Mouse (Mus musculus) intestine, embryonic 16.5 days (tissue): ENCODE data around the gene Wnt11. TPM values are rescaled to one million over a fixed set of nuclear protein-coding genes. Genes with fewer than 3 reads are reported as not detected.

Experiments
- ATAC-seq: fragments of 200-750 bp; cut with Nextera tagmentation; 2 replicates; pipeline ENCODE4 v1.8.0; 2017; ENCODE audit warnings: moderate TSS enrichment, moderate library complexity
- H3K27ac ChIP-seq: fragments of 300-500 bp; sonication (generic); 2 replicates; pipeline ENCODE4 v1.5.1; 2014; ENCODE audit warnings: mild to moderate bottlenecking, low read length
- H3K27me3 ChIP-seq: fragments of 300-500 bp; sonication (generic); replicated peaks from 2 replicates; pipeline ENCODE4 v1.6.1; 2014; ENCODE audit warnings: low read length, control low read depth, mixed read lengths; ENCODE audit not compliant: control insufficient read depth, insufficient read depth
- H3K36me3 ChIP-seq: fragments of 300-500 bp; sonication (generic); 2 replicates; pipeline ENCODE4 v1.6.1; 2014; ENCODE audit warnings: low read length, control low read depth; ENCODE audit not compliant: control insufficient read depth, insufficient read depth
- H3K4me1 ChIP-seq: fragments of 300-500 bp; sonication (generic); 2 replicates; pipeline ENCODE4 v1.6.1; 2014; ENCODE audit warnings: low read length, control low read depth, mixed read lengths; ENCODE audit not compliant: control insufficient read depth, insufficient read depth
- H3K4me2 ChIP-seq: fragments of 300-500 bp; sonication (generic); 2 replicates; pipeline ENCODE4 v1.6.1; 2014; ENCODE audit warnings: low read depth, low read length, control low read depth
- H3K4me3 ChIP-seq: fragments of 300-500 bp; sonication (generic); 2 replicates; pipeline ENCODE4 v1.5.1; 2014; ENCODE audit warnings: mild to moderate bottlenecking, low read length
- H3K9ac ChIP-seq: fragments of 300-500 bp; sonication (generic); 2 replicates; pipeline ENCODE4 v1.6.1; 2014; ENCODE audit warnings: low read depth, low read length
- H3K9me3 ChIP-seq: fragments of 300-500 bp; sonication (generic); 2 replicates; pipeline ENCODE4 v1.6.1; 2016; ENCODE audit warnings: low read length, control low read depth; ENCODE audit not compliant: control insufficient read depth
- WGBS: fragments of 180-500 bp; shearing (Covaris S2); extraction: QIAGEN DNeasy Blood & Tissue Kit; methylation state at CpG from one replicate; pipeline ENCODE4 v1.1.7; 2014; 5-methylcytosine and 5-hydroxymethylcytosine counted together
- polyA plus RNA-seq: library from polyadenylated mRNA; unstranded; fragments of >200 nt; fragmentation: Nextera tagmentation; extraction: Ambion mirVana; gene quantifications from 2 replicates; pipeline ENCODE4 v1.2.1, GENCODE M21; 2015

The Wnt11 gene
- polyA plus RNA-seq, 1 experiment from 2014 or later, result 1.8 TPM

DNA sequence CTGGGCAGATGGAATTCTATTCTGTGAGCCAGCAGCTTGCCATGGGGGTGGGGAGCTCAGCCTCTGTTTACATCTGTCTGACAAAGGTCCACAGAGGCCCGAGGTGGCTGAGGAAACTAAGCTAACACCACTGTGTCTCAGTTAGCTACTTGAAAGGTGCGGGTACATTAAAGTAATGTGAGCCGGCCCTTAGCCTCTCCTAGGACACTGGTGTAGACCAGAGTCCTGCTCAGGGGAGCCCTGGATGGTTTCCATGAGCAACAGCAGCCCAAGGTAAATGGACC is 36.8 kb upstream of the Wnt11 start:
- Histone ChIP-seq H3K27ac (no peak overlapping the region), H3K4me2 (no peak overlapping the region), H3K9me3 (no peaks in the 10 kb centered on the region), H3K4me1 (no peaks in the 10 kb centered on the region), H3K36me3 (no peaks in the 10 kb centered on the region), H3K27me3 (no peaks in the 10 kb centered on the region), H3K4me3 (no peak overlapping the region), H3K9ac (no peak overlapping the region)
- no peak for ATAC-seq
- WGBS, result 35% methylated on average over 3 of the region's 3 CpGs

DNA sequence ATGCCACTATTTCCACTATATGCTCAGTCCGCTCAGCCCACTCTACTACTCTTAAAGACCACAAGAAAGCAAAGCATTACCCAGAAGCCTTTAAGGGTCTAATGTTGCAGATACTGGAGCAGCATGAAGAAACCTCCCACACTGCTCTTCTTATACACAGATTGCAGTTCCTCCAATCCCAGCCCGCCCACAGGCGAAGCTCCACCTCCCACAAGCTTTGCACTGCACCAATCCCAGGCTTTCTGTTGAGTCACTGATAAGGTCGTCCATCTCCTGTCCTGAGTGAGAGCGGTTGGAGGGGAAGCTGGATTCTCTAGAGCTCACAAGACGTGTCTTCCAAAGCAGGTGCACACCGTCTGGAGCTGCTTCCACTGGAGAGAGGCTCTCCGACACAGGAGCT is 34.5 kb upstream of the Wnt11 start:
- no peaks in the 10 kb centered on the region; the same call in 1 of the 2 replicates for H3K4me1 ChIP-seq
- no peak overlapping the region for H3K4me3 ChIP-seq
- H3K4me2 ChIP-seq, result no peak overlapping the region
- H3K9me3 ChIP-seq, result no peaks in the 10 kb centered on the region
- H3K9ac ChIP-seq, result no peak overlapping the region
- ATAC-seq, result no peak
- no peaks in the 10 kb centered on the region for H3K36me3 ChIP-seq
- H3K27ac ChIP-seq, result no peak overlapping the region
- no peaks in the 10 kb centered on the region for H3K27me3 ChIP-seq
- WGBS, result 59% methylated on average over 8 of the region's 8 CpGs

DNA sequence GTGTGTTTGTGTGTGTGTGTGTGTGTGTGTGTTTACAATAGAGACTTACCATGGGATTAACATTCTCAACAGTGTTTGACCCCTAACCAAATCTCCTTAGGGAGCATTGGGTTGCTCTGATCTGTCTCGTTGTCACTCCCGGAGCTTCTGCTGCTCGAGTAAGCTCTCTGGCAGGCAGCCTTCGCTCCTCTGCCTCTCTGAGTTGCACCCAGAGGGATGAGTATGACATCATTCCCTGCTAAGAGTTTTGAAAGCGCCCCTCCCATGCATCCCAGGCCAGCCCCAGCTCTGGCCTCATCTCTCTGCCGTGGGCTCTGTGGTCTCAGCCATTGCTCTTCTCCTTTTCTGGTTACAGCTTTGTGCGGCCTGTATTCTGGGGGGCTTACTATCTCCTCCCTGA is 33.8 kb upstream of the Wnt11 start:
- Histone ChIP-seq H3K4me3 (no peak overlapping the region), H3K36me3 (no peaks in the 10 kb centered on the region), H3K9ac (no peak overlapping the region), H3K27me3 (no peaks in the 10 kb centered on the region), H3K9me3 (no peaks in the 10 kb centered on the region), H3K4me1 (no peaks in the 10 kb centered on the region; the same call in 1 of the 2 replicates), H3K4me2 (no peak overlapping the region), H3K27ac (peak overlapping the region; percentile 3; the same call in 1 of the 2 replicates)
- ATAC-seq, result peak; percentile 65
- 46% methylated on average over 7 of the region's 7 CpGs for whole genome bisulfite sequencing

DNA sequence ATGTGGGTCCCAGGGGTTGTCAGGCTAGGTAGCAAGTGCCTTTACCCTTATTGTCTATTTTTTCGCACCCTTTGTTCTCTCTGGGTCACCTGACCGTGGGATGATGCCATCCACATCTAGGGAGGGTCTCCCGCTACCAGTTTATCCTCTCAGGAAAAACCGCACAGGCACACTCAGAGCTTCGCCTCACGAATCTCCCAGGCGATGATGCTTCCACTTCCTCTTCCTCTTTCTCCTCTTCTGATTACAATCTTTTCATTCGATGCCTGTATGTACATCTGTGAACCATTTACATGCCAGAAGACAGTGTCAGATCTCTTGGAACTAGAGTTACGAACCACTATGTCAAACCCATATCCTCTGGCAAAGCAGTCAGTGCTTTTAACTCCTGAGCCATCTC is 31.7 kb upstream of the Wnt11 start:
- ATAC-seq, result no peak
- Histone ChIP-seq H3K27ac (no peak overlapping the region), H3K9me3 (no peaks in the 10 kb centered on the region), H3K4me2 (no peak overlapping the region), H3K36me3 (no peaks in the 10 kb centered on the region), H3K27me3 (no peaks in the 10 kb centered on the region), H3K9ac (no peak overlapping the region), H3K4me3 (no peak overlapping the region), H3K4me1 (no peaks in the 10 kb centered on the region; the same call in 1 of the 2 replicates)
- 87% methylated on average over 9 of the region's 9 CpGs for WGBS

DNA sequence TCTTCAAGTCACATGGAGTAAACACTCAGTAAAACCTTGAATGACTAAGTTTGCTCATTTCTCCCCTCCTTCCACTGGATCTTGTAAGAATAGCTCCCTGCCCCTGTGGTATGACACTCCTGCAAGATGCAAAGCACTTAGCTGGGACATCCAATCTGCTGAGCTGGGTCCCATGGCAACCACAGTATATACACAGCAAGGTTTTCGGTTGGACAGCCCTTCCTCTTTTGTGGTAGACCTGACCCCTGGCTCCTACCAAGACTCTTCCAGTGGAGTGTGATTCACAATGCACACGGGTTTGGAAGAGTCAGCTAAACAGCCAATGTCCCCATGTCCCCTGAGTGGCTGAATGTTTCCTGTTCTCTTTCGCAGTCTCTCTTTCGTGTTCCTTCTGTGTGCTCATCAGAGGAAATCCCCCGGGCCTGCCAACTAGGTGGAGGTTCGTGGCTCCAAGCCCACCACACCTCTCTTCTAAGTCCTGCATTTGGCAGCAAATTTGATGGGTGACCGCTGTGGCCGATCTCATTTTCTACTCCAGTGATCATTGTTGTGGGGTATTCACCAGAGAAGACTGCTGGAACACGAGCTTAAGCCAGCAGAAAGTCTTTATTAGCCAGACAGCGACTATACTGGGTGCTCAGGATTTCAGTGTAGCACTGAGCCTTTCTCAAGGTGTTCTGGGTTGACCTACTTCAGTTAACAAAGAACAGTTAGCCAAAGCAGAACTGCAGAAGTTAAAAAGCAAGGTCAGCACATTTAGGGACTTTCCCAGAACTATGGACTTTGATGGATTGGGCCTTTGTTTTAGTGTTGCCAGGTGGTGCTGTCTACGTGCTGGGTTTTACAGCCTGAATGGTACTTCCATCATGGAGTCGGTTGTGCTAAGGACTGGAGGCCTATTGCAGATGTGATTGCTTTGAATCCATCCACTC is 29.8 kb upstream of the Wnt11 start:
- H3K27me3 ChIP-seq, result no peaks in the 10 kb centered on the region
- no peaks in the 10 kb centered on the region; the same call in 1 of the 2 replicates for H3K4me1 ChIP-seq
- H3K36me3 ChIP-seq, result no peaks in the 10 kb centered on the region
- H3K4me2 ChIP-seq, result no peak overlapping the region
- no peak for ATAC-seq
- no peaks in the 10 kb centered on the region for H3K9me3 ChIP-seq
- no peak overlapping the region for H3K27ac ChIP-seq
- H3K4me3 ChIP-seq, result no peak overlapping the region
- 64% methylated on average over 12 of the region's 12 CpGs for WGBS
- H3K9ac ChIP-seq, result no peak overlapping the region

DNA sequence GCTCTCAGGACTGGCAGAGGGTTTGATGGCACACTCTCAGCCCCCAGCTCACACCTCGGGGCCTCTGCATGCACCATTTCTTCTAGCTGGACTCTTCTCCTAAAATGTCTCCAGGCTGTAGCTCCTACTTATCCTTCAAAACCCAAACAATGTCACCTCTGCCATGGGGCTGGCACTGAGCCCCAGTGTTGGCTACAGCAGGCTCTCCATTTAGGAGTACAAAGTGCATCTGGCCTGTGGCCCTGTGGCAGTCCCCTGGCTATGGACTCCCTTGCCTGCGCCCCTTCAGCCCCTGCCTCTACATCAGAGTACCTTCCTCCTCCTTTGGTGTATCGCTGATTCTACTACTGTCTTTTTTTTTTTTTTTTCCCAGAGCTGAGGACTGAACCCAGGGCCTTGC is 28.0 kb upstream of the Wnt11 start:
- Histone ChIP-seq H3K4me2 (no peak overlapping the region), H3K4me3 (no peak overlapping the region), H3K4me1 (no peaks in the 10 kb centered on the region; the same call in 1 of the 2 replicates), H3K9me3 (no peaks in the 10 kb centered on the region), H3K27me3 (no peaks in the 10 kb centered on the region), H3K27ac (no peak overlapping the region), H3K9ac (no peak overlapping the region), H3K36me3 (no peaks in the 10 kb centered on the region)
- 87% methylated on average over 3 of the region's 3 CpGs for WGBS
- ATAC-seq, result no peak

DNA sequence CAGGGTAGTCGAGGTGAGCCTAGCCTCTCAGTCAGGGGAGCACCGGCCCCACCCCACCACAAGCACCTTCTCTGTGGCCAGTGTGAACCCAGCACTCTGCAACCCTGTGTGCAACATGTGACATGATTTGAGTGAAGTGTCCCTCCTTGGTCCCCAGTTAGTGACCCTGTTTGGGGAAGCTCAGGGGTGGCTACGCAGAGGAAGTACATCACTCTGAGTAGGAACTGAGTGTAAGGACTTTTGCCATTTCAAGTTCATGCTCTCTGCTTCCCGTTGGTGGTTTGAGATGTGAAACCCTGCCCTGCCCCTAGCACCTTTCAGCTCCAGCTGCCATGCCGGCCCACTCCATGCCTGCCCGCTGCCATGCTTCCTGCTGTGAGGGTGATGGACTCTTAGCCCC is 25.5 kb upstream of the Wnt11 start:
- no peaks in the 10 kb centered on the region for H3K9me3 ChIP-seq
- no peak overlapping the region for H3K4me3 ChIP-seq
- WGBS, result 85% methylated on average over 6 of the region's 6 CpGs
- H3K9ac ChIP-seq, result no peak overlapping the region
- H3K4me2 ChIP-seq, result no peak overlapping the region
- ATAC-seq, result no peak
- H3K4me1 ChIP-seq, result peaks cover 3% of the 10 kb centered on the region; the same call in 1 of the 2 replicates
- H3K27me3 ChIP-seq, result no peaks in the 10 kb centered on the region
- no peak overlapping the region for H3K27ac ChIP-seq
- no peaks in the 10 kb centered on the region for H3K36me3 ChIP-seq

DNA sequence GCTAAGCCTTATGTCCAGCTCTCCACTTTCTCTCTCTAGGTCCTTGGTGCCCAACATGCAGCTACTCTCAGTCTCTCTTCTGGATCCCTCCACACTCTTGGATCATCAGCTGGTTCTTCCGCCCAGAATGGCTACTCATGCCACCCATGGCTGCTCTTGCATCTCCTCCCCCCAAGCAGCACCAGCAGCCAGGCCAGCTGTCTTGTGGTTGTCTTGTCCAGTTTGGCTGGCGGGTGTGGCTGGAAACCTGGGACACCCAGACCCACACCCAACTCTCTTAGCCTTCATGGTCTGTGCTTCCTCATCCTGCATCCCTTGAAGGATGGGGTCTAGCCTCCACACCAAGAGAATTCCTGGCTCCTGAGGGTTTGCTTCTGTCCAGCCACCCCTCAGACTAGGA is 24.3 kb upstream of the Wnt11 start:
- no peak overlapping the region for H3K27ac ChIP-seq
- no peaks in the 10 kb centered on the region for H3K36me3 ChIP-seq
- 96% methylated on average over 2 of the region's 2 CpGs for WGBS
- no peak overlapping the region for H3K4me2 ChIP-seq
- H3K4me1 ChIP-seq, result peaks cover 6% of the 10 kb centered on the region; the same call in 1 of the 2 replicates
- no peaks in the 10 kb centered on the region for H3K9me3 ChIP-seq
- no peak for ATAC-seq
- H3K9ac ChIP-seq, result no peak overlapping the region
- H3K27me3 ChIP-seq, result no peaks in the 10 kb centered on the region
- no peak overlapping the region for H3K4me3 ChIP-seq

DNA sequence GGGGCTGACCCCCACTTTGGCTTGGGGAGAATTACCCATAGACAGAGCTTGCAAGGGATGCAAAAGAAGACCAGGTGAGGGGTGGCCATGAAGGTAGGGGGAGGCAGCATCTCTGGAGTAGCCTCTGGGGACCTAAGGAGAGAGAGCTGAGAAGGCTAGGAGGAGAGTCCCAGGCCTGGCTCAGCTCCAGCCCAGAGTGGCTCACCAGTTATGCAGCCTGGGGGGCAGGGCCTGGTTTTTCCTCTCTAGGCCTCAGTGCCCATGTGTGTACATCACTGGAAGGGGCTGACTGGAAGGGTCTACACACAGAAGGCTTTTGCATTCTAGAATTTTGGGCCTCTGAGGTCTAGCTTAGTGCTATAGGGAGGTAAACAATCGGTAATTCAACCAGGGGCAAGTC is 14.4 kb upstream of the Wnt11 start:
- Histone ChIP-seq H3K9me3 (no peaks in the 10 kb centered on the region), H3K9ac (no peak overlapping the region), H3K4me3 (no peak overlapping the region), H3K4me2 (no peak overlapping the region), H3K27ac (no peak overlapping the region), H3K27me3 (no peaks in the 10 kb centered on the region), H3K36me3 (no peaks in the 10 kb centered on the region), H3K4me1 (peaks cover 10% of the 10 kb centered on the region)
- WGBS, result 88% methylated on average over 1 of the region's 1 CpGs
- no peak for ATAC-seq

DNA sequence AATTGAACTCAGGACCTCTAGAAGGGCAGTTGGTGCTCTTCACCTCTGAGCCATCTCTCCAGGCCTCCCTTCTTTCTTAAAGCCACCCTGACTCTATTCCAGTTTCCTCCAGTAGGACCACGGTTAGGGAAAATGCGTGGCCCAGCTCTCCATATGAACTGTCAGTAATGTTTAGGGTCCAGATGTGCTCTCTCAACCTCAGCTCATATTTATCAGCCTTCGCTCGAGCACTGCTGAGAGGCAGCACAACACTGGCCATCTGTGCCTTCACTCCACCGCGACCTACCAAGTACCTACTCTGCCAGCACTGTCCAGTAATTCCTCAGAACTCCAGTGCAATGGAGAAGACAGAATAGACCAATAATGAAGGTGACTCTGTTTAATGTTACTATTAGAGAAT is 12.0 kb upstream of the Wnt11 start:
- Histone ChIP-seq H3K4me1 (no peaks in the 10 kb centered on the region), H3K4me3 (no peak overlapping the region), H3K36me3 (no peaks in the 10 kb centered on the region), H3K27ac (no peak overlapping the region), H3K9me3 (no peaks in the 10 kb centered on the region), H3K9ac (no peak overlapping the region), H3K4me2 (no peak overlapping the region), H3K27me3 (no peaks in the 10 kb centered on the region)
- WGBS, result 64% methylated on average over 6 of the region's 6 CpGs
- ATAC-seq, result no peak
